Mouse (Mus musculus) monocyte, adult 5-6 weeks (primary cell): ENCODE measurements around the gene Akr1d1. TPM values are rescaled to one million over a fixed set of nuclear protein-coding genes. Genes with fewer than 3 reads are reported as not detected.

ENCODE experiments used
- ATAC-seq: fragments of 153-309, 156-312 bp; replicated peaks from 2 replicates; pipeline ENCODE4 v1.8.0; 2017; ENCODE audit warnings: mild to moderate bottlenecking; ENCODE audit not compliant: low TSS enrichment, insufficient number of reproducible peaks, severe bottlenecking, poor library complexity, low FRiP score
- total RNA-seq: library from RNA; stranded (forward); fragments of 200-1000, 200-491, 200-594 nt; gene quantifications from 3 replicates; pipeline ENCODE4 v1.2.3, GENCODE M21; 2017

The Akr1d1 gene
- total RNA-seq, 1 experiment from 2014 or later: not detected

GRCm38 (mm10) chr6:37604884-37605269 lies 74.9 kb downstream of the Akr1d1 start:
- ATAC-seq: peak; percentile 53; the same call in 1 of the 2 replicates

DNA sequence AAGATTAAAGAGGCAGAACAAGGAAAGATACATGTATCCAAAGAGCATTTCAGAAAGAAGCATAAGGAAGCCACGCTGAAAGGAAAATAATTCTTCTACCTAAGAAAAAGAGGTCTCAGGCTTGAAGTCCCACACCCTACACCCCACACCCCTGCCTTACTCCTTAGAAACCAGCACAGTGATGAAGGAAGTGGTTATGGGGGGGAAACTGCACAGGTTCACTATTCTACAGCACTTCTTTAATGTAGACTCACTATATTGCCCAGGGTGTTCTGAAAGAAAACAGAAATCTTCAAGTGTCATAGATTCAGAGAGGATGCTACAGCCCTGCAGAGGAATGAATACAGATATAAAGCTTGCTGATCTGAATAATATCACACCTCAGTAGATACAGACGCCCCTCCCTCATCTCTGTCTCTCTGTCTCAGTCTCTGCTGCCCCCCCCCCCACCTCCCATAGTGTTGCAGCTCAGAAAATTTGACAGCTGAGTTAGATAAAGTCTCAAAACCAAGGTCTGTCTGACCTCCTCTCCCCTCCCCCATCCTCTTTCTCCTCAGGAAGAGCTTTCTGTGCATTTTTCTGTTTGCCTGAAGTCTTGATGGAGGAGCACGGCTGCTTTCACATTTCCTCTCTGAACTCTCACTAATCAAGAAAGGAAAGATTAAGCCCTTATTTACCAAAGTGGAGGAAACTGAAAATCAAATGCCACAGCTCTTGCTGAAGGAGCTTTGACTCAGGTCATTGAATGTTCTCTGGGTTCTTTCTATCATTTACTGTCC lies 77.7 kb downstream of the Akr1d1 start:
- no peak for ATAC-seq

GRCm38 (mm10) chr6:37612603-37613284 lies 82.8 kb downstream of the Akr1d1 start:
- no peak for ATAC-seq

GRCm38 (mm10) chr6:37615490-37615889 lies 85.5 kb downstream of the Akr1d1 start:
- no peak for ATAC-seq

DNA sequence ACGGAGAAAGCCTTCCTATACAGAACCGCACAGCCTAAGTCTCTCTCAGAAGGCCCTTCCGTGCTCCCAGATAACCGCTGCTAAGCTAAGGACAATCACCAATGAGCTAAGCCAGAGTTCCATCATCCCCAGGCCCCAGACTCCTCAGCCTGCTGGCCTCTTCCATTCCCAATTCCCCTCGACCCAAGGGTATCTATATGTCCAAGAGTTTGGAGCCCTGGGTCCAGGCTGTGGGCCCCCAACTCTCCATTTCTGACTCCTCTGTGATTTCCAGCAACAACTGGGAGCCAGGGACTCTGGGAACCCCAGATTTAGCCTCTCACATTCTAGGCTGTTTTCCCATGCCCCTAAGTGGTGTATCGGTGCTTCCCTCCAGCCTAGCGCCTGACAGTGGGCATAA lies 86.2 kb downstream of the Akr1d1 start:
- ATAC-seq: no peak

- ATAC-seq: peak; percentile 96
Observed at GRCm38 (mm10) chr6:37617431-37618011, 87.5 kb downstream of the Akr1d1 start.

Other genes with a start within 250 kb of the Akr1d1 start
- gene Dgki, start 230.0 kb upstream of the Akr1d1 start, total RNA-seq: 0.32 TPM in 1 of 3 replicates, not detected in the others
- gene Creb3l2, start 88.0 kb upstream of the Akr1d1 start, total RNA-seq: 2.9 to 3.8 TPM (median 2.9 TPM) in 3 replicates